Mouse (Mus musculus) kidney, adult 11 months (tissue): ENCODE results near the gene Chn2.

ENCODE experiments used
- DNase-seq: peaks from one replicate; pipeline ENCODE4 v3.0.0; 2022

Chn2 gene

DNA sequence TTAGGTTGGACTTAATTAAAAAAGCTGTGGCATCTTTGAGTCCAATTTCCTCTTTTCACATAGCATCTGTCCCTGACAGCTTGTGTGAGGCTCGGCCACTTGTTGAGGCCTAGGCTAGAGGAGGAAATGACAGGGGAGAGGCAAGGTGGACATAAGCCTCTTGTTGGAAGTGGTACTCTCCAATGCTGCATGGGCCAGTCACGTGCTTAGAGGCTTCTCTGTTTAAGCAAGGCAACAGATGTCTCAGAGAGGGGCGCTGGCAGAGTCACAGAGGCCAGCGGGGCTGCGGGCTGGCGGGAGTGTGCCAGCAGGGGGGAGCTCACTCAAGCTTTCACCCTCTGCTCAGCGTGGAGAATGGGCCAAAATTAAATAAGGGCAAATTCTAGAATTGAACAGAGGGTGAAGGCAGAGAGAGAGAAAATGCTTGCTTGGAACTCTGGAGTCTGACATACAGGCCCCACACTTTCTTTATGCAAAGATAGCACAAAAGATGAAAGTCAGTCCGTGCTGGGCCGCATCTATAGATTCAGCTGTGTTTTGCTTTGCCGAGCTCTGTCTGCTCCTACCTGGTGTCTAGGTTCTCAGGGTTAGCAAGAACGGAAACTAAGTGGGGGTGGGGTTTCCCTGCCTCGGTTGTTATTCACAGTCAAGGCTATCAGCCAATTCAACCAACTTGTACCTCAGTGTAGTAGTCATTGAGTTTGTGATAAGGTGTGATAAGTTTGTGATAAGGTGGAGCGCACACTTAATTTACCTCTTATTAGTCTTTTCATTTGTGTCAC, 80.7 kb downstream of the Chn2 start:
- DNase-seq: no peak

- no peak for DNase-seq
Observed at GRCm38 (mm10) chr6:54120889-54121288, 81.5 kb downstream of the Chn2 start.

DNA sequence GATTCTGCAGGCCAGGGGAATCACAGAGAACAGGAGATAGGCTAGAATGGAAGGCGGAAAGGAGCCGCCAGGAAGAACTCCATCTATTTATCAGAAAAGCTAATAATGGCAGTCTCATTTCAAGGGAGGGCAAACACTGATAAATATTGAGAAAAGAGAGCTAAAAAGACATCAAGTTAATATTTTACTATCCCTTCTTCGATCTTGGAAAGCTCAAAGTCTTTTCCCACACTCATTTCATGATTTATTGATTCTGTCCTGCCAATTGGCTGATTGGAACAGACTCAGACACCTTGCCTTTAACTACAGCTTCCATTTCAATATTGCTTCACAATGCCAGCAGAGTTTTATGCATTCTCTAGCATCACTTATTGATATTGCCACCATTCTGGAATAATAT, 85.2 kb downstream of the Chn2 start:
- no peak for DNase-seq

- no peak for DNase-seq
Observed at GRCm38 (mm10) chr6:54125536-54125935, 86.2 kb downstream of the Chn2 start.

DNA sequence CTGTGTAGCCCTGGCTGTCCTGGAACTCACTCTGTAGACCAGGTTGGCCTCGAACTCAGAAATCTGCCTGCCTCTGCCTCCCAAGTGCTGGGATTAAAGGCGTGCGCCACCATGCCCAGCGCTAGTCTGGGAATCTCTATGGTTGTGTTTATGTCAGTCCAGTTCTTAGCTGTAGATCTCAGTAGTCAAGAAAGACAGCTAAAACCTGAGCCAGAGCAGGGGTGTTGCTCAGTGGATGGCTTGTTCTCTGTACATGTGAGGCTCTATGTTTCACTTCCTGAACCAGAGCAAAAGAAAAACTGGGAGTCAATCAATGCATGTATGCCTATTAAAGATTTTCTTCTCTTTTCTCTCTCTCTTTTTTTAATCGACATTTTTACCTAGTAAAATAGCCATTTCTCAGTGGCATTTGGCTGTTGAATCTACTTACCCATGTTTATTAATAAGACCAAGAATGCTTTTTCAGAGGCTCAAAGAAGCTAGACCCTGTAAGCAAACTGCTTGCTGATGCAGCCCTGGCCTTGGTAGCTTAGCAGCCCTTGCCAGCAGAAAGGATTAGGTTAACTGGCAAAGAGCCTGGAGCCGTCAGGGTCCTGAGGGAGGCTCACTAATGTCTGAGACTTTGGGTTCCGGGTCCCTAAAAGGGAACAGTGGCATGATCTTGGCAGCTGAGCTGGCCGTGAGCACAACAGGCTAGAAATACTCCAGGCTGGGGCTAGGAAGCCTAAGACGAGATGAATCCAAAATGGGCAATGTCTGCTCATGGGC, 87.1 kb downstream of the Chn2 start:
- DNase-seq: no peak

DNA sequence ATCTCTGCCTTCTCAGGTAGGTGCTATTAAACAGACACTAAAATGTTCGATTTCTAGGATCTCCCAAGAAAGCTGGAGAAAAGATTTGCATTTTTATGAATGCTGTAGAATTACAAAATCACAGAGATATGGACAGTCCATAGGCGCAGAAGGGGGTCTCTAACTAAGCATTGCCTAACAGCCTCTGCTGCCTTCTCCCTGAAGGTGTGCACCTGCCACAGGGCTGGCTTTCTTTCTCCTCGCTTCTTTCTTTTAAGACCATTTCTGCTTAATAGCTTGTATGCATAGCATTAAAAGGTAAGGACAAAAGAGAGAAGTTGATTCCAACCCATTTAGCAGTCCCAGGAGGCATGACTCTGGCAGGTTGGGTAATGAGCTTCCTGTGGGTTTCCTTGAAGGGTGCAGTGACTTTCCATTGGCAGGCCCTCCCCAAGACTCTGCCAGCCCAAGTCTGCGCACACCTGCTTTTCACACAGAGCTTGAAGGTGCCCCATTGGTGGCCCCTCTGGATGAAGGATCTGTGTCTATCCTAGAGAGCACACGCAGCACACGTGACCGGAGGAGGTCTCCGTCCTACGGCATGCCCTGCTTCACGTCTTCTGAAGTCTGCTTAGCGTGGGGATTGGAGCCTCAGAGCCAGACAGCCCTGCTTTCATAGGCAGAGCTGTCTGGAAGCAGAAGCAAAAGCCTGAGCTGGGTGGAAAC, 87.8 kb downstream of the Chn2 start:
- no peak for DNase-seq

GRCm38 (mm10) chr6:54128702-54129101, 89.3 kb downstream of the Chn2 start:
- DNase-seq: no peak

GRCm38 (mm10) chr6:54129570-54129969, 90.2 kb downstream of the Chn2 start:
- no peak for DNase-seq

DNA sequence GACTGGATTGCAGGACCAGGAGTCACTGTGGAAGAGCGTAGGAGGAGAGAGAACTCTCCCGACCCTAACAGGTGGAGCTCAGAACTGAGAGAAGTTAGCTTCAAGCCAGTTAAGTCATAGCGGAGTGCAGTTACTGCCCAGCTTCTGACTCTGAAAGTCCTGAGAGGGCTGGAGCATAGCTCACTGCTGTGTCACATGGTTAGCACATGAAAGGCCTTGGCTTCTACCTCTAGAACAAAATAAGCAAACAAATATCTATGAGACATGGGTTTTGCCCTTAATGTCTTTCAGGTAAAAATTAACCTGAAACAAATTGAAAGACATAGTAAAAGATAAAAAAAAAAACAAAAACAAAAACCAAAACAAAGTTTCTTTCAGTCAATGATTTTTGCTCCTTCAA, 91.5 kb downstream of the Chn2 start:
- peak; percentile 10 for DNase-seq

GRCm38 (mm10) chr6:54132576-54132975, 93.2 kb downstream of the Chn2 start:
- no peak for DNase-seq

DNA sequence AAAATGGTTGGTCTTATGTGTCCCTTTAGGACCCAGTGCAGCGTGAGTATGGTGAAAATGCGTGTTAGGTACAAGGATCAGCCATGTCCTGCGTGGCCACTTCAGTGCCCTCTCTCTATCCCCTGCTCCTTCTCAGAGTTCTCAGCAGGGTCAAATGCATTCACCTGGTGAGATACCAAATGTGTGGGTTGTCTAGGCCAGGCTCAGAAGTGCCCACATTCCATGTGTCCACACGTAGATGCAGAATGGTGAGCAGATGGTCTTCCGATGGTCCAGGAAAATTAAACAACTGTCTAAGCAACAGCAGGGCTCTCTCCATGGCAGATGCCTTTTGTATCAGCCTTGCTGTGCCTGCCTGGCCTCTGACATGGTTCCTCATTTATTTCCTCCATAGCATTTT, 93.9 kb downstream of the Chn2 start:
- DNase-seq: no peak

DNA sequence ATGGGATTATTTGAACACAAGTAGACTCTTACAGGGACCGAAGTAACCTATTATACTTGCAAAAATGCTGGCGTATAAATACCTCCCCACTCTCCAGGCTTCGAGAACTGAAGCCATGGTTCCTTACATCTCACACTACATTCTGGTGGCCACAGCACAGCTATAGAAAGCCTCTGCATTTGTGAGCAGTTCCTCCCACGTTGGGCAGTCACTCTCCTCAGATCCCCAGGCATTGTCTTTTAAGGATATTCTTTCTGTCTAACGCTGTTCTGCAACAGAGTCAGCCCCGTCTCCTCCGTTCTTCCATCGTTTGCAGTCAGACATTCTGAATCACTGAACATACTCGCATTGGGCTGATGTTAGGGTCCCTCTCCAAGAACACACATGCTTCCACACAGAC, 98.8 kb downstream of the Chn2 start:
- DNase-seq: no peak

DNA sequence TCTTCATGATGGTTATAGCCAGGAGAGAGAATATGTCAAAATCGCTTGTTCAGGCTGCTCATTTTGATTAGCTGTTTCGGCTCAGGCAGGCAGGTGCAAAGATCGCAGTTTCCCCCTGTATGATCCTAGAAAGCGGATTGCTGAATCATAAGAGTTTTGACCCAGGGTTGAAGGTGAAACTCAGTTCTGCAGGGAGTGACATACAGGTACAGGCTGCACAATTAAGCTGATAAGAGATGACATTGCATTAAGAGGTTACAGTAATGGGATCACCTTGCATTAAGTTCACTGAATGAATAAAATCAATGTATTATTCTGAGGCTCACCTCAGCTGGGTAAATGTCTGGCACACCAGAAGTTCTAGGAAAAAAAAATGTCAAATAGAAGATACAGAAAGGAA, 101.1 kb downstream of the Chn2 start:
- no peak for DNase-seq

DNA sequence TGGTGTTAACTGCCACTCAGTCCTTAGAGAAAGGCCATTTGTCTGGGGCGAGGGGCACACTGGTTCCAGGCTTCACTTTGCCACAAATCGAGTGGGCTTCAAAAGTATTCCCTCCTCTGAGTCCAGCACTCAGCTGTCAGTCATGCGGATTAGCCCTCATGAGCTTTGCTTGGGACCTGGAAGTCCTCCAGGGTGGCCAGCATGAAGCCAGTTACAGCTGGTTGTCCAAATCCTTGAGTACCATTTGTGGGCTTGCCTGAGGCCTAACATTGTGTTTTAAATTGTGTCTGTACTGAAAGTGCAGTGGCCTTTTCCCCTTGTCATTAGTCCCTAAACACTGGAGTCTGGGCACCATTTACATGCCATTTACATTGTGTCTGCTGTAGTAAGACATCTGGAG, 101.8 kb downstream of the Chn2 start:
- DNase-seq: peak; percentile 29

- no peak for DNase-seq
Observed at GRCm38 (mm10) chr6:54142848-54143651, 103.7 kb downstream of the Chn2 start.

GRCm38 (mm10) chr6:54143652-54143960, 104.3 kb downstream of the Chn2 start:
- DNase-seq: no peak

GRCm38 (mm10) chr6:54148844-54149526, 109.6 kb downstream of the Chn2 start:
- no peak for DNase-seq

GRCm38 (mm10) chr6:54150821-54151220, 111.5 kb downstream of the Chn2 start:
- DNase-seq: no peak

DNA sequence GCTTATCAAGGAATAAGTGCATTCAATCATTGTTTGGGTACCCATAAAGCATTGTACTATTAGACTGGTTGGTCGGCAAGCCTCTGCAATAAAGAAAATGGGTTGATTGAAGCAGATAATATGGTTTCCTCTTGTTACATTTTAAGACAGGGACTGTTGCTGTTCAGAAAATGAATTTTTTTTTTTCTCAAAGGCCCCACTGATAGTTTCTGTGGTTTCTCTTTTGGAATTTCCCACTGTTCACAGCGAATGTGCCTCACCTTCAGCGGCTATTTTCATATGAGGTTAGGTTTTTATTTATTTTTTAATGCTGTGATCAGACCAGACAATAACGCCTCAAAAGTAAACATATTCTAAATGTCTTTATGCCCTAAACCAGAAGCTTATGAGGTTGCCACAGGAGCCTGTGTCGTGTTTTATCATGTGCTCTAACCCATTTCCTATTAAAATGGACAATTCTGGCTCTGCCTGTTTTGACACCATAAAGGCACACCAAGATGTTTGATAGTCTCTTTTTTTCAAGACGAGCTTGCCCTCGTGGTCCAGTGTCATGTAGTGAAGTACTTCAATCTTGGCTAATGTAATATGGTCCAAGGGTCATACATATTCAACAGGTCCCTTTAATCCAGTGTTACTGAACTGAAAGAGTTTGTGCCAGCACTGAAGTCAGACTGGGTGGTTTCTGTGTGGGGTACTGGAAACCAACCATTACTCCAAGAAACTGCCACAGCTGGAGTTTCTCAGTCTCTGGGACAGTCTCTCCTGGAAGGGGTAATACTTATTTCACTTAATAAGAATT, 112.3 kb downstream of the Chn2 start:
- DNase-seq: no peak

GRCm38 (mm10) chr6:54157097-54157496, 117.7 kb downstream of the Chn2 start:
- DNase-seq: no peak

DNA sequence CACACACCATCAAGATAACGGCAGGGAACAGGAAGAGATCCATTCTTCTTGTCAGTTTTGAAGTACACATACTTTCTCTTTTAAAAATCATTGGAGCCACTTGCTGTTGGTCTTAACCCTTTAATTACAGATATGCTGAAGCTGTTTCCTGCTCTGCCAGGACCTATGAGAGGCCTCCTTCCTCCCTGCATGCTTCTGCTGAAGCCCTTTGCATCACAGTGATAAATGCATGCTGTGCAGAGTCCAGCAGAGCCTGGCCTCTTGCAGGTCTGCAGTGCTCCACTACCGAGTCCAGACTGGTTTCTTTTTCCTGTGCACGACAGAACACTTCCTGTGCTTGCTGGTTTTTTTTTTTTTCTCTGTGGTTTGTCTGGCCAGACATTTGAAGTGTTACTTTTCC, 119.0 kb downstream of the Chn2 start:
- peak; percentile 30 for DNase-seq

- no peak for DNase-seq
Observed at GRCm38 (mm10) chr6:54160677-54161076, 121.3 kb downstream of the Chn2 start.
